Mouse (Mus musculus): ENCODE measurements around the gene C2cd2l. TPM values are rescaled to one million over a fixed set of nuclear protein-coding genes. Genes with fewer than 3 reads are reported as not detected.

C2cd2l gene
- total and polyA plus RNA-seq, 3 experiments = 4.7 to 10.9 TPM; not detected in 1

DNA sequence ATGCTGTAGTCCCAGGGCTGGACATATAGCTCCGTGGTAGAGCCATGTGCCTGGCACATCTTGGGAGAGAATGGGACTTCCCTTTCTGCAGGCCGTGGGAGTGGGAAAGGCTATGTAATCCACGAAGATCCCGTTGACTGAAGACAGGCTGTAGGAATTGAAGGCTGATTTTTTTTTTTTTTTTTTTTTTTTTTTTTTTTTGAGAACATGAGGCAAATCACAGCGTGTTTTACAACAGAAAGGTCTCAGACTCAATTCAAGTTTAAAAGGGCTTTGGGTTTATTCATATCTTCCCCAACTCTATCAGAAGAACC, 16.0 kb upstream of the C2cd2l start:
- Histone ChIP-seq H3K27me3 (ENCODE audit: control insufficient read depth in 1 of 2, insufficient read depth in 2 of 2, low read length in 2 of 2) (no peaks in the 10 kb centered on the region), H3K9ac (ENCODE audit: control insufficient read depth, low read depth, low read length, poor library complexity, severe bottlenecking) (peak overlapping the region; percentile 99), H3K79me2 (ENCODE audit: control insufficient read depth, insufficient read depth, low read length, poor library complexity) (peaks cover 33% of the 10 kb centered on the region), H3K4me3 (ENCODE audit: control insufficient read depth in 1 of 2, insufficient read depth in 1 of 2, low read depth in 2 of 2, low read length in 2 of 2) (peak overlapping the region; percentile 55 to 86), H3K27ac (ENCODE audit: control insufficient read depth, low read depth, low read length) (peak overlapping the region; percentile 93), H3K36me3 (ENCODE audit: control insufficient read depth in 1 of 2, insufficient read depth in 2 of 2, low read length in 2 of 2) (peaks cover 0 to 9% of the 10 kb centered on the region in 2 experiments; a peak in 3 of 4 replicates), H3K9me3 (replicated peaks; ENCODE audit: insufficient read depth, low read length) (no peaks in the 10 kb centered on the region), H3K4me1 (ENCODE audit: control insufficient read depth in 1 of 2, insufficient read depth in 2 of 2, low read length in 2 of 2) (peaks cover 0 to 7% of the 10 kb centered on the region in 2 experiments; a peak in 2 of 4 replicates)
- DNase-seq (ENCODE audit: low read depth, low spot score) = peak; percentile 55
- TF ChIP-seq MYC (IDR thresholded peaks at IDR 0.05; ENCODE audit: low read depth, low read length) = peak; percentile 51; the same call in 1 of the 2 replicates
- TF ChIP-seq HCFC1 (IDR thresholded peaks at IDR 0.05; ENCODE audit: low read depth, low read length) = no peak
- 0 out of 2 replicates have a peak, but pooled peaks have one; percentile 1 for TF ChIP-seq ZMIZ1 (IDR thresholded peaks at IDR 0.05; ENCODE audit: low read depth, low read length)
- TF ChIP-seq MXI1 (IDR thresholded peaks at IDR 0.05; ENCODE audit: low read depth, low read length) = peak; percentile 47
- no peak for TF ChIP-seq NELFE (IDR thresholded peaks at IDR 0.05; ENCODE audit: low read depth, low read length)

DNA sequence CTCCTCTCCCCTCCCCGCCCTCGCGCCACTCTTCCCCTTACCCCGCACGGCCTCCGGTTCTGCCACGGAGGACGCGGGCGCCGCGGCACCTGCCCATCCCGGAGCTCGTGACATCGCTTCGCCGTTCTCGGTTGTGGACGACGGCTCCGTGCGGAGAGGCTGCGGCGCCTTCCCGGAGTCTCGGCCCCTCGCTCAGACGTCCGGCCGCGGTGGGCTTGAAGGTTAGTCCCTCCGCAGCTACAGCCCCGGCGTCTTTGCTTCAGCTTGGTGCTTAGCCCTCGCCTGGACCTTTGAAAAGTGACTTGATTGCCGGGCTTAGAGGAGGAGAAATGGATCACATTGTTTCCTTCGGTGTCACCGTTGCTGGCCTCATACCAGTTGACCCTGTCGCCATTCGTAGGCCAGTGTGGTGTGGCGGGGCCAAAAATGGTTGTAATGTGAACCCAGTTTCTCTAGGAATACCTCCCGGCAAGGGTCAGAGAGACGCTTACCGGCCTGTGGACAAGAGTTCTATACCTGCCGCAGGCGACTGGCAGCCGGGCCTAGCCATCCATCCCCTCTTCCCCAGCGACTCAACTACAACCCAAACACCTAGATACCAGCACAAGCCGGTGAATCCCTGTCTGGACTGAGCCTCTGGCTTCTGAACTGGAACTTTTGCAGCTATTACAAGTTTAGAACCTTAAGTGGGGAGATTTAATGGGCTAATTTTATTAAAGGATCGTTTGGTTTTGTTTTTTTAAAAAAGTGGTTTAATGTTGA, 15.4 kb upstream of the C2cd2l start:
- Histone ChIP-seq H3K36me3 (ENCODE audit: control insufficient read depth in 1 of 2, insufficient read depth in 2 of 2, low read length in 2 of 2) (peaks cover 0 to 6% of the 10 kb centered on the region in 2 experiments; a peak in 3 of 4 replicates), H3K9ac (ENCODE audit: control insufficient read depth, low read depth, low read length, poor library complexity, severe bottlenecking) (peak overlapping the region; percentile 99), H3K9me3 (replicated peaks; ENCODE audit: insufficient read depth, low read length) (no peaks in the 10 kb centered on the region), H3K27me3 (ENCODE audit: control insufficient read depth in 1 of 2, insufficient read depth in 2 of 2, low read length in 2 of 2) (no peaks in the 10 kb centered on the region), H3K27ac (ENCODE audit: control insufficient read depth, low read depth, low read length) (peak overlapping the region; percentile 93), H3K4me3 (ENCODE audit: control insufficient read depth in 1 of 2, insufficient read depth in 1 of 2, low read depth in 2 of 2, low read length in 2 of 2) (peak overlapping the region; percentile 55 to 86), H3K79me2 (ENCODE audit: control insufficient read depth, insufficient read depth, low read length, poor library complexity) (peaks cover 27% of the 10 kb centered on the region), H3K4me1 (ENCODE audit: control insufficient read depth in 1 of 2, insufficient read depth in 2 of 2, low read length in 2 of 2) (peaks cover 0 to 3% of the 10 kb centered on the region in 2 experiments; a peak in 1 of 4 replicates)
- peak; percentile 66 for DNase-seq (ENCODE audit: low read depth, low spot score)
- TF ChIP-seq MYB (IDR thresholded peaks at IDR 0.05; ENCODE audit: low read depth, low read length) (no peak), ZC3H11A (IDR thresholded peaks at IDR 0.05; ENCODE audit: low read depth, low read length) (no peak), MEF2A (IDR thresholded peaks at IDR 0.05; ENCODE audit: extremely low read depth, insufficient replicate concordance, low read depth, low read length, poor library complexity, severe bottlenecking) (no peak), ZMIZ1 (IDR thresholded peaks at IDR 0.05; ENCODE audit: low read depth, low read length) (peak; percentile 14; the same call in 1 of the 2 replicates), BHLHE40 (IDR thresholded peaks at IDR 0.05; ENCODE audit: borderline replicate concordance, low read depth, low read length) (no peak), TBP (IDR thresholded peaks at IDR 0.05; ENCODE audit: low read depth, low read length) (no peak), NRF1 (IDR thresholded peaks at IDR 0.05; ENCODE audit: insufficient read depth, low read depth, low read length, poor library complexity, severe bottlenecking) (no peak), GABPA (IDR thresholded peaks at IDR 0.05; ENCODE audit: low read depth, low read length) (no peak), HCFC1 (IDR thresholded peaks at IDR 0.05; ENCODE audit: low read depth, low read length) (no peak), SMC3 (IDR thresholded peaks at IDR 0.05; ENCODE audit: low read depth, low read length) (peak; percentile 28), MAX (IDR thresholded peaks at IDR 0.05; ENCODE audit: low read length) (no peak), MYC (IDR thresholded peaks at IDR 0.05; ENCODE audit: low read depth, low read length) (no peak; the same call in 1 of the 2 replicates), UBTF (IDR thresholded peaks at IDR 0.05; ENCODE audit: borderline replicate concordance, insufficient read depth, low read depth, low read length) (no peak), POLR2AphosphoS5 (IDR thresholded peaks at IDR 0.05; ENCODE audit: borderline replicate concordance, low read depth, low read length) (peak; percentile 11; the same call in 1 of the 2 replicates), POLR2A (IDR thresholded peaks at IDR 0.05; ENCODE audit: control insufficient read depth in 1 of 2, insufficient read depth in 1 of 2, low read depth in 1 of 2, low read length in 2 of 2, poor library complexity in 1 of 2) (peak; percentile 57 to 73; a peak in 3 of 4 replicates), CHD1 (IDR thresholded peaks at IDR 0.05; ENCODE audit: low read depth, low read length) (peak; percentile 97)

Measured in MEL (cell line).